Mouse (Mus musculus) midbrain, embryonic 16.5 days (tissue): ENCODE results near the gene Kdm8. TPM values are rescaled to one million over a fixed set of nuclear protein-coding genes. Genes with fewer than 3 reads are reported as not detected.

Experiments used
- ATAC-seq: fragments of 200-750 bp; cut with Nextera tagmentation; 2 replicates; pipeline ENCODE4 v1.8.0; 2017; ENCODE audit warnings: moderate TSS enrichment
- H3K27ac ChIP-seq: fragments of 300-500 bp; sonication (generic); 2 replicates; pipeline ENCODE4 v1.5.1; 2014; ENCODE audit warnings: mild to moderate bottlenecking, low read length, mixed read lengths
- H3K27me3 ChIP-seq: fragments of 300-500 bp; sonication (generic); 2 replicates; pipeline ENCODE4 v1.6.1; 2014; ENCODE audit warnings: low read depth, low read length, mixed read lengths; ENCODE audit not compliant: control insufficient read depth, insufficient read depth
- H3K36me3 ChIP-seq: fragments of 300-500 bp; sonication (generic); 2 replicates; pipeline ENCODE4 v1.6.1; 2014; ENCODE audit warnings: mild to moderate bottlenecking, low read length, moderate library complexity, mixed read lengths; ENCODE audit not compliant: control insufficient read depth, insufficient read depth
- H3K4me1 ChIP-seq: fragments of 300-500 bp; sonication (generic); 2 replicates; pipeline ENCODE4 v1.6.1; 2014; ENCODE audit warnings: mild to moderate bottlenecking, low read length, mixed read lengths; ENCODE audit not compliant: control insufficient read depth, insufficient read depth
- H3K4me2 ChIP-seq: fragments of 300-500 bp; sonication (generic); 2 replicates; pipeline ENCODE4 v1.6.1; 2014; ENCODE audit warnings: mild to moderate bottlenecking, low read length, mixed read lengths
- H3K4me3 ChIP-seq: fragments of 300-500 bp; sonication (generic); 2 replicates; pipeline ENCODE4 v1.5.1; 2014; ENCODE audit warnings: low read depth, mild to moderate bottlenecking, low read length, moderate library complexity, mixed read lengths
- H3K9ac ChIP-seq: fragments of 300-500 bp; sonication (generic); 2 replicates; pipeline ENCODE4 v1.6.1; 2014; ENCODE audit warnings: low read depth, low read length, mixed read lengths
- H3K9me3 ChIP-seq: fragments of 300-500 bp; sonication (generic); replicated peaks from 2 replicates; pipeline ENCODE4 v1.6.1; 2014; ENCODE audit warnings: mild to moderate bottlenecking, low read length, mixed read lengths; ENCODE audit not compliant: control insufficient read depth, poor library complexity, severe bottlenecking
- WGBS: fragments of 180-500 bp; shearing (Covaris S2); extraction: QIAGEN DNeasy Blood & Tissue Kit; methylation state at CpG from one replicate; pipeline ENCODE4 v1.1.7; 2014; 5-methylcytosine and 5-hydroxymethylcytosine counted together
- polyA plus RNA-seq: library from polyadenylated mRNA; unstranded; fragments of >200 nt; fragmentation: Nextera tagmentation; extraction: Ambion mirVana; gene quantifications from 2 replicates; pipeline ENCODE4 v1.2.1, GENCODE M21; 2015

The Kdm8 gene
- polyA plus RNA-seq, 1 experiment from 2014 or later, result 4.1 TPM

DNA sequence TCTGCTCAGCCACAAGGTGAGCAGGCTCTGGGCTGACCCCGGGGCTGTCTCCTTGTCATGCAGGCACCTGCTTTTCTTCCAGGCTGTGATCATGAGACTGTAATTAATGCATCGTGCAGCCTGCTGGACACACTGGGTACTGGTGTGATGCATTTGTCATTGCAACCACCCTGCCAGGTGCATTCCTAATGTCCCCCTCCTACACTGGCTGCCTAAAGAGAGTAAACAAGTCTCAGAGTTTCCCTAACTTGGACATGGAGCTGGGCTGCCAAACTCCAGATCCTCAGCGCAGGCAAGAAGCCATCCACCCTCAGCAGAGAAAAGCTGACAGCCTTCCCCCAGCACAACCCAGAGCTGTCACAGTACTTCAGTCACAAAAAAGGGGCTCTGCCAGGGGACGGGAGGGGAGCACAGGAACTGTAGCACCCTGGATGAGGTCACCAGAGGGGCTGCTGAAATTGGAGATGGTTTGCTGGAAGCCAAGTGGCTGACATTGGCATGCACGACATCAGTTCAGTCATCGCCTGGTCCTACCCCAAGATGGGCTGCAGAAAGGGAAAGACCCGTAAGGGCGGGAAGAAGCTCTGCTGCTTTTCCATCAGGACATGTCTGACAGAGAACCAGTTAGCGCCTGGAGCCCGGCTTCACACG is 31.2 kb downstream of the Kdm8 start:
- H3K4me1 ChIP-seq, result peaks cover 7% of the 10 kb centered on the region; the same call in 1 of the 2 replicates
- no peak overlapping the region for H3K4me3 ChIP-seq
- 0 out of 2 replicates have a peak overlapping the region, but pooled peaks have one; percentile 4 for H3K27ac ChIP-seq
- no peak overlapping the region for H3K9ac ChIP-seq
- H3K36me3 ChIP-seq, result no peaks in the 10 kb centered on the region
- H3K9me3 ChIP-seq, result no peaks in the 10 kb centered on the region
- ATAC-seq, result peak; percentile 43; the same call in 1 of the 2 replicates
- no peak overlapping the region for H3K4me2 ChIP-seq
- WGBS, result 55% methylated on average over 11 of the region's 11 CpGs
- no peaks in the 10 kb centered on the region for H3K27me3 ChIP-seq

DNA sequence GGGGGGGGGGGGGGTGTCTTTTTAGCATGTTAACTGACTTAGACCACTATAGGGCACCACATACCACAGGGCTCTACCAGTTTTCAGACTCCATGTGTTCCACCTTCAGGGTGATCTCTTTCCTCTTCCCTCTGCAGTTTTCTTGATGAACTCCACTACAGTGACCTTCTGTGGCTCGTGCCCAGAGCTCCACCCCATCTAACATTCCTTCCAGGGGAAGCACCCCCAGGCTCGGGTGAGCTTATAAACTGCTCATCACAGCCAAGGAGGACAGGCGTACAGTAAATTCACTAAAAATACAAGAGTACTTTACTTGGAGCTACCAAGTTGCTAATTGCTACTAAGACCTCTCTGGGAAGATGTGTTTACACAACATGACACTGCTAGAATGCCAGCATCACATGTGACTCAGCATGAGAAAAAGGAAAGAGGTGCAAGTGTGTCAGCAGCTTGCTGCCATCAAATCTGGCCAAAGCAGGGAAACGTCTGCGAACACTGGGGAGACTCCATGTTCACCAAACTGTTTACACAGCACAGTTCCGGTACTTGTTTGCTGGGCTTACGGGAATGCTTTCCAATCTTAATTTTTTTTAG is 34.0 kb downstream of the Kdm8 start:
- H3K4me2 ChIP-seq, result no peak overlapping the region
- H3K36me3 ChIP-seq, result no peaks in the 10 kb centered on the region
- no peaks in the 10 kb centered on the region for H3K9me3 ChIP-seq
- WGBS, result 88% methylated on average over 7 of the region's 7 CpGs
- ATAC-seq, result no peak
- H3K4me3 ChIP-seq, result no peak overlapping the region
- H3K27ac ChIP-seq, result no peak overlapping the region
- peaks cover 7% of the 10 kb centered on the region; the same call in 1 of the 2 replicates for H3K4me1 ChIP-seq
- H3K27me3 ChIP-seq, result no peaks in the 10 kb centered on the region
- H3K9ac ChIP-seq, result no peak overlapping the region

DNA sequence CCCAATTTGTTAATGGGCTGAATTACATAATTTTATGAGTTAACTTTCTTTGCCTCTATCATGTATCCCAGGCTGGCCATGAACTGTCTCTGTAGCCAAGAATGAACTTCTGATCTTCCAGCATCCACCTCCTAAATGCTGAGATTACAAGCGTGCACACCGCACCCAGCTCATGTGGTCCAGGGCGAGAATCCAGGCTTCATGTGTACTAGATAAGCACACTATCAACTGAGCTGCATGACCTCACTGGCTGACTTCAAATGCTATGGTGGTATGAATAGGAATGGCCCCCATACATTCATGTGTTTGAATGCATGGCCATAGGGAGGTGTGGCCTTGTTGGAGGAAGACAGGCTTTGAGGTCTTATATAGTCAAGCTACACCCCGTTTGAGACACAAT is 36.0 kb downstream of the Kdm8 start:
- Histone ChIP-seq H3K27ac (no peak overlapping the region), H3K4me1 (peaks cover 7% of the 10 kb centered on the region; the same call in 1 of the 2 replicates), H3K9me3 (no peaks in the 10 kb centered on the region), H3K36me3 (no peaks in the 10 kb centered on the region), H3K4me2 (no peak overlapping the region), H3K9ac (no peak overlapping the region), H3K4me3 (no peak overlapping the region), H3K27me3 (no peaks in the 10 kb centered on the region)
- 98% methylated on average over 4 of the region's 4 CpGs for WGBS
- no peak for ATAC-seq

DNA sequence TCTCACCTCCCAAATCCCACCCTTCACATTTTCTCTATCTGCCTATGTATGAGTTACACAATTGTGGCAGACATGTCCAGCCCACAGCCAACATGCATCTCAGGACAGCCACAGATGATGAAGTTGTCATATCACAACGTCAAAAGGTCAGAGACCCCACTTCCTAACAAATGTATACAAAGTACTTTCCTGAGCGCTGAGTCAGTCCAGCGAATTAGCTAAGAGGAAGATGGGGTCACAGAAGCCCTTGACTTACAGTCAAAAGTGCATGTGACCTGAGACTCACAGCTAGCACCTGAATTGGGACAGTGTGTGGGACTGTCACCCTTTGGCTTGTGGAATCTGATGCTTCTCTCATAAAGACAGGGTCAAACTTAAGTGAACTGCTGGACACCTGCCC is 37.9 kb downstream of the Kdm8 start:
- H3K27me3 ChIP-seq, result no peaks in the 10 kb centered on the region
- H3K27ac ChIP-seq, result no peak overlapping the region
- H3K9ac ChIP-seq, result no peak overlapping the region
- no peak overlapping the region for H3K4me2 ChIP-seq
- H3K36me3 ChIP-seq, result no peaks in the 10 kb centered on the region
- H3K9me3 ChIP-seq, result no peaks in the 10 kb centered on the region
- no peak overlapping the region for H3K4me3 ChIP-seq
- no peak for ATAC-seq
- no peaks in the 10 kb centered on the region for H3K4me1 ChIP-seq
- WGBS, result 89% methylated on average over 3 of the region's 3 CpGs

DNA sequence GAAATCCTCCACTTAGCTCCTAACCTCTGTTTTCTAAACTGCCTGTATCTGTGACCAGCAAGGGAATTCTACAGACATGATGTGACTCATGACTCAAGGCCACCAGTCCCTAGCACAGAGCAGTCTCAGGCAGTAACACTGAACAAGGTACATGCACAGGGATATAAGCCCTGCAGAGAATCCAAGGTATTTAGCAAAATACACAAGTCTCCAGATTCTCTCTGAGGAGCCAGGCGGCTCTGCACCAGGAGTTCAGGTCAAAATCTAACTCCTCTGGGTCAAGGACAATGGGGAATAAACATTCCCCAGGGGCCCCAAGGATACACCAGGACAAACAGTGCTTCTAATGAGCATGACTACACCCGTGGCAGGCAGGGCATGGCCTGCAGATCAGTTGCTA is 38.4 kb downstream of the Kdm8 start:
- H3K36me3 ChIP-seq, result no peaks in the 10 kb centered on the region
- H3K4me3 ChIP-seq, result no peak overlapping the region
- H3K4me1 ChIP-seq, result no peaks in the 10 kb centered on the region
- no peak overlapping the region for H3K4me2 ChIP-seq
- no peak overlapping the region for H3K9ac ChIP-seq
- H3K27me3 ChIP-seq, result no peaks in the 10 kb centered on the region
- ATAC-seq, result no peak
- no peaks in the 10 kb centered on the region for H3K9me3 ChIP-seq
- H3K27ac ChIP-seq, result no peak overlapping the region
- 60% methylated on average over 2 of the region's 2 CpGs for whole genome bisulfite sequencing

DNA sequence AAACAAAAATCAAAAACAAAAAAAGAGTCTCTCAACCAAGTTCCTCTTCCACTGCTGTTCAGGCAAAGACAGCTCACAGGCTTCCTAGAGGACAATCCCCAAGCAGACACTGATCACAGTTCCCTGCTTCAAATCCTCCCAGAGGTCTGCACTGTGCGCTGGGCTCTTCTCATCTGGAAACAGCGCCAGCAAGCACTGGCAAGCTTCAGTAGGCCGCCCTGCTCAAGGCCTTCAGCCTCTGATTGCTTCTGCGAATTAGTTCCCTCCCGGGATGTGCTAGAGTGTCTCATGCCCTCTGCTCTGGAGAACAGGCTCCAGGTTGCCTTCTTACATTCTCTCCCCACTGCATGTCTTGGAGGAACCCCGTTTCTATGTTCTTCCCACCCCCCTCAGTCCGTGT is 40.3 kb downstream of the Kdm8 start:
- Histone ChIP-seq H3K4me2 (no peak overlapping the region), H3K4me3 (no peak overlapping the region), H3K36me3 (no peaks in the 10 kb centered on the region), H3K9me3 (no peaks in the 10 kb centered on the region), H3K27me3 (no peaks in the 10 kb centered on the region), H3K9ac (no peak overlapping the region), H3K4me1 (0 out of 2 replicates have a peak, but pooled peaks cover 3% of the 10 kb centered on the region), H3K27ac (no peak overlapping the region)
- ATAC-seq, result no peak
- 95% methylated on average over 7 of the region's 7 CpGs for WGBS

DNA sequence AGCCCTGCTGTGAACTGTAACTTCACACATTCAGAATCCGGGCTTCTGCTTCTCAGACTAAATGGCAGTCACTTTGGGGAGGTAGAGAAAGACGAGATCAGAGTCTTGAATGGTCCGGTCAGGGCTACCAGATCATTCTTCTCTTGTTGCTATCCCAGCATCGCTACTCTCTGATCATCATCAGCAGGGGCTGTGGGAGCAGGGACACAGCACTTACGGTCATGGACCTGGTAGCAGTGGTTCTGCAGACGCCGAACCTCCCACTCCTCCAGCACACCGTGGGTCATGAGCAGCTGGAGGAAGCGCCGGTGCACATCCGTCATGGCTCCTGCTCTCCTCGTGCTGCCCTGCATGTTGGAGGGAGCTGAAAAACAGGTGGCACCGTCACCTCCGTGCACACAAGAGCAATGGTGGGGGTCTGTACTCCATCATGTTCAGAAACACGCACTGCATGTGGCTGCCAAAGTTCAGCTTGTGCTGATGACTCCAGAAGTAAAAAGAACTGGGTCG is 41.7 kb downstream of the Kdm8 start:
- Histone ChIP-seq H3K4me1 (peaks cover 10% of the 10 kb centered on the region), H3K4me2 (no peak overlapping the region), H3K27me3 (no peaks in the 10 kb centered on the region), H3K9ac (no peak overlapping the region), H3K4me3 (no peak overlapping the region), H3K36me3 (no peaks in the 10 kb centered on the region), H3K9me3 (no peaks in the 10 kb centered on the region), H3K27ac (no peak overlapping the region)
- WGBS, result 96% methylated on average over 16 of the region's 16 CpGs
- ATAC-seq, result no peak

- ATAC-seq, result no peak
Measured at GRCm38 (mm10) chr7:125487126-125487525, 42.6 kb downstream of the Kdm8 start.

GRCm38 (mm10) chr7:125488706-125489105 is 44.2 kb downstream of the Kdm8 start:
- Histone ChIP-seq H3K27me3 (no peaks in the 10 kb centered on the region), H3K9me3 (no peaks in the 10 kb centered on the region), H3K4me3 (no peak overlapping the region), H3K4me2 (no peak overlapping the region), H3K27ac (no peak overlapping the region), H3K4me1 (peaks cover 16% of the 10 kb centered on the region), H3K9ac (no peak overlapping the region), H3K36me3 (no peaks in the 10 kb centered on the region)
- 79% methylated on average over 6 of the region's 6 CpGs for WGBS
- no peak for ATAC-seq

More at GRCm38 (mm10) chr7:125487126-125487525, 42.6 kb downstream of the Kdm8 start:
- 94% methylated on average over 10 of the region's 10 CpGs for WGBS
- no peak overlapping the region for H3K9ac ChIP-seq
- H3K36me3 ChIP-seq, result no peaks in the 10 kb centered on the region
- no peaks in the 10 kb centered on the region for H3K27me3 ChIP-seq
- no peaks in the 10 kb centered on the region for H3K9me3 ChIP-seq
- no peak overlapping the region for H3K27ac ChIP-seq
- peaks cover 14% of the 10 kb centered on the region for H3K4me1 ChIP-seq
- no peak overlapping the region for H3K4me2 ChIP-seq
- no peak overlapping the region for H3K4me3 ChIP-seq
